Mouse (Mus musculus) forebrain, embryonic 11.5 days (tissue): Measurements from ENCODE around the gene Il21. TPM values are rescaled to one million over a fixed set of nuclear protein-coding genes. Genes with fewer than 3 reads are reported as not detected.

ENCODE experiments used
- ATAC-seq: fragments of 200-750 bp; cut with Nextera tagmentation; replicated peaks from 2 replicates; pipeline ENCODE4 v1.8.0; 2017; ENCODE audit warnings: moderate TSS enrichment; ENCODE audit not compliant: low FRiP score
- DNase-seq: peaks from one replicate; pipeline ENCODE4 v3.0.0-alpha.2; 2017; ENCODE audit warnings: low spot score
- H3K27ac ChIP-seq: fragments of 300-500 bp; sonication (generic); 2 replicates; pipeline ENCODE4 v1.5.1; 2014; ENCODE audit warnings: low read depth, low read length
- H3K27me3 ChIP-seq: fragments of 300-500 bp; sonication (generic); 2 replicates; pipeline ENCODE4 v1.6.1; 2014; ENCODE audit warnings: mild to moderate bottlenecking, low read length, mixed read lengths; ENCODE audit not compliant: control insufficient read depth, insufficient read depth
- H3K36me3 ChIP-seq: fragments of 300-500 bp; sonication (generic); 2 replicates; pipeline ENCODE4 v1.6.1; 2014; ENCODE audit warnings: mild to moderate bottlenecking, low read length, moderate library complexity, mixed read lengths; ENCODE audit not compliant: control insufficient read depth, insufficient read depth
- H3K4me1 ChIP-seq: fragments of 300-500 bp; sonication (generic); replicated peaks from 2 replicates; pipeline ENCODE4 v1.6.1; 2014; ENCODE audit warnings: low read length, mixed read lengths; ENCODE audit not compliant: control insufficient read depth, insufficient read depth
- H3K4me2 ChIP-seq: fragments of 300-500 bp; sonication (generic); 2 replicates; pipeline ENCODE4 v1.6.1; 2014; ENCODE audit warnings: low read depth, mild to moderate bottlenecking, low read length, moderate library complexity, mixed read lengths; ENCODE audit not compliant: severe bottlenecking
- H3K4me3 ChIP-seq: fragments of 300-500 bp; sonication (generic); 2 replicates; pipeline ENCODE4 v1.5.1; 2014; ENCODE audit warnings: low read depth, low read length
- H3K9ac ChIP-seq: fragments of 300-500 bp; sonication (generic); 2 replicates; pipeline ENCODE4 v1.6.1; 2014; ENCODE audit warnings: low read length
- H3K9me3 ChIP-seq: fragments of 300-500 bp; sonication (generic); 2 replicates; pipeline ENCODE4 v1.6.1; 2016; ENCODE audit warnings: low read length, mixed read lengths; ENCODE audit not compliant: control insufficient read depth
- WGBS: fragments of 180-500 bp; shearing (Covaris S2); extraction: QIAGEN DNeasy Blood & Tissue Kit; methylation state at CpG from one replicate; pipeline ENCODE4 v1.1.7; 2014; 5-methylcytosine and 5-hydroxymethylcytosine counted together
- microRNA-seq: library from miRNA; unstranded; fragments of <30 nt; microRNA quantifications from one replicate; pipeline ENCODE4, GENCODE M21; 2016; ENCODE audit not compliant: insufficient number of aligned reads
- polyA plus RNA-seq: library from polyadenylated mRNA; unstranded; fragments of >200 nt; fragmentation: Nextera tagmentation; extraction: Ambion mirVana; gene quantifications from 2 replicates; pipeline ENCODE4 v1.2.1, GENCODE M21; 2014

Gene Il21
- polyA plus RNA-seq, 1 experiment from 2014 or later = not detected

DNA sequence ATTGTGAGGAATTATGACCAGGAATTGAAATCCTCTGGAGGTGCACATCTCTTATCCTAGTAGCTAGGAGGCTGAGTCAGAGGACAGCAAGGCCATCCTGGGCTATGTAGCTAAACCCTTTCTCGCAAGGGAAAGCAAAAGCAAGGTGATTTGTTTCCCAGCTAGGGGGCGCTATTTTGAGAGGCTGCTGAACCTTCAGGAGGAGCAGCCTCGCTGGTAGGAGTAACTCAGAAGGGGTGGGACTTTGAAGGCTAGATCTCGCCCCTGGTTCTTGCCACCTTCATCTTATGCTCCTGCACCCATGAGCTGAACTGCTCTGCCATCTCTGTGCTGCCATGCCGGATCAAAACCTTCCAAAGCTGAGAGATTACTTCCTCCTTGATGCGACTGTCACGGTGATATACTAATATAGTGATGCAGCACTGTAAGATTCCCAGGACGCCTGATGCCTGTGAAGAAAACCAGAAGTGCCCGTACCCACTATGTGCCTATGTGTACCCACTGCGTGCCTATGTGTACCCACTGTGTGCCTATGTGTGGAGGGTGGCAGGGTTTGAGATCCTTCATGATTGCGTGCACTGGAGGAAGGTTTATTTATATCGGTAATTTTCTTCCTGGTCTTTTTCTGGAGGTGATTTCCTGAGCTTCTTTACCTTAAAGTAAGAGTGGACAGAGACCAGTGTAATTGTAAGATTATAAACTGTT lies 52.2 kb downstream of the Il21 start:
- DNase-seq (no peak), ATAC-seq (no peak)
- Histone ChIP-seq H3K9me3 (no peaks in the 10 kb centered on the region), H3K4me3 (no peak overlapping the region), H3K36me3 (no peaks in the 10 kb centered on the region), H3K27me3 (no peaks in the 10 kb centered on the region), H3K4me1 (peaks cover 8% of the 10 kb centered on the region; the same call in 1 of the 2 replicates), H3K9ac (no peak overlapping the region), H3K4me2 (no peak overlapping the region), H3K27ac (no peak overlapping the region)
- WGBS = 82% methylated on average over 12 of the region's 12 CpGs

DNA sequence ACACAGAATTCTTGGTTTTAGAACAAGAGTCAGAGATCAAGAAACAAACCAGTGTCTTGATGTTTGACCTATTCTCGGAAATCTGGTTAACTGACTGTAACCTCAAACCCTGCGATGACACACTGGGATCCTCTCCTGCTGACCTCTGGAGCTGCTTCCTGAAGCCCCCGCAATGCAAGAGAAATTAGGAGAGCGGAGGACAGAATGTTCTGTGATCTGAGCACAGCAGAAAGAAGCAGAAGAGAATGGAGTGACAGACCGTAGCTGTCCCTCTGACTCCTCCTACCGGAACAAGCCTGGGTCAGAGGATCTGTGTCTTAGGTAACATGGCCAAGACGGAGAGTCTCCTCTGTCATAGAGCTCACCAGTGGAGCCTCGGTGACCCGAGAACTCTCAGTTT lies 53.0 kb downstream of the Il21 start:
- DNase-seq = no peak

DNA sequence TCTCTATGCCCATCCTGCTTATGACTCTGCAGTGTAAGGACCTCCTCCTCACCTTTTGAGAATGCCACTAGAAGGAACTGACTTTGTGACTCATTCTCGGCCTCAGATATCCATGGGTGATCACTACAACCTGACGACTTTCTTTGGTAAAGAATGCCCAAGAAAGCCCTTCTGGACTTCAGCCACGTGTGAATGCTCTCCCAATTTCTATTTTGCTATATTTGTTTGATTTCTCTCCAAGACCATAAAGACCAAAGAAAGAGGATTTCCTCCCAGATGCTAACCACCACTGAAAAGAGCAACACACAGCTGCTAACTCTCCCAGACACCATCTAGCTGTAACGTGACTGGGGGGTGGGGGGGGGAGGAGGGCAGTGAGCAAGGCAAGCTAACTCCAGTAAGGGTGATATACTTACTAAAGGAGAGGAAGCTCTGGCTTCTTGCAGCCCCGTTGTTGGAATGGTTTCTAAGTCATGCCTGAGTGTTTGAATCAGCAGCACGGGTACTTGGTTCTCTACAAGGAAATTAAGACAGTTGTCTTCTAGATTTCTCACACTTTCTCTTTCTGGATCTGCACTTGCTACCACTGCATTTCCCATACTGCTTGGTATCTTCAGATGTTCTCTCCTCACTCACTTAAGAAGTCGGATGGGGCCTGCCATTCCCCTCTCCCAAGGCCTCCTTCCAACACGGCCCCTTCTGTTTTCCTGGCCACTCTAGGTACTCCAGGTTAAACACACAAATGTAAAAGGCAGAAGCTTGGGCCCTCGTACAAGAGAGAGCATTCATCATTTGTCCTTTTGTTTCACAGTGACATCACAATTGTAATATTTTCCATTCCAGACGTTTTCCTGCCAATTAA lies 57.5 kb downstream of the Il21 start:
- H3K4me1 ChIP-seq = no peaks in the 10 kb centered on the region
- DNase-seq (no peak), ATAC-seq (no peak)
- H3K9me3 ChIP-seq = no peaks in the 10 kb centered on the region
- H3K27ac ChIP-seq = no peak overlapping the region
- no peak overlapping the region for H3K4me3 ChIP-seq
- H3K36me3 ChIP-seq = no peaks in the 10 kb centered on the region
- H3K9ac ChIP-seq = no peak overlapping the region
- no peaks in the 10 kb centered on the region for H3K27me3 ChIP-seq
- H3K4me2 ChIP-seq = no peak overlapping the region
- WGBS = 83% methylated on average over 10 of the region's 10 CpGs

More for the DNA sequence above, 53.0 kb downstream of the Il21 start:
- ATAC-seq = no peak
- Histone ChIP-seq H3K27ac (no peak overlapping the region), H3K9ac (no peak overlapping the region), H3K4me3 (no peak overlapping the region), H3K9me3 (no peaks in the 10 kb centered on the region), H3K4me2 (no peak overlapping the region), H3K4me1 (peaks cover 8% of the 10 kb centered on the region; the same call in 1 of the 2 replicates), H3K36me3 (no peaks in the 10 kb centered on the region), H3K27me3 (no peaks in the 10 kb centered on the region)
- WGBS = 94% methylated on average over 9 of the region's 9 CpGs

DNA sequence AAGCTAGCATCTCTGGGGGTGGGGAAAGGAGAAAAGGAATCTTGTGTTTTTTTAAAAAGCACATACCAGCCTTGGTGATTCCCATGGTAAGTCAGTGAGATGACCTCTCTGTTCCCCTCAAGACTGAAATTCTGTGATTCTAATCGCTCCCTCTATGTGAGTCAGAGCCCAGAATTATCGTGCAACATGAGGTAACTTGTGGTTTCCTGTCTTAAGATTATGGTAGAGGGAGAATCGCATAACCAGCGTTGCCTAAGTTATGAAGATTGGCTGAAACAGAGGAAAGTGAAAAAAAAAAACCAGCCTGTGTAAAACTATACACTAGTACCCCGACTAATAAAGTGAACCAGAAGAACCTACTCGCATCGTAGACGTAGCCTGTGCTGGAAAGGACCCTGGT lies 59.2 kb downstream of the Il21 start:
- Histone ChIP-seq H3K9ac (no peak overlapping the region), H3K27me3 (no peaks in the 10 kb centered on the region), H3K27ac (no peak overlapping the region), H3K4me2 (no peak overlapping the region), H3K9me3 (no peaks in the 10 kb centered on the region), H3K36me3 (no peaks in the 10 kb centered on the region), H3K4me1 (no peaks in the 10 kb centered on the region), H3K4me3 (no peak overlapping the region)
- DNase-seq = no peak
- ATAC-seq = no peak
- WGBS = 93% methylated on average over 8 of the region's 8 CpGs

Small RNA genes lying within 50 kb of the gene (microRNA-seq; reads per million reads assigned to microRNA genes)
- gene Gm24169 = not detected

Other genes starting within 250 kb of the Il21 start
- not detected in 2 replicates for gene Adad1, start 169.1 kb downstream of the Il21 start, polyA plus RNA-seq
- 0.33 and 0.57 TPM in 2 replicates for gene Il2, start 106.7 kb downstream of the Il21 start, polyA plus RNA-seq
- gene Bbs12, start 79.9 kb upstream of the Il21 start, polyA plus RNA-seq = 8.8 and 9.3 TPM in 2 replicates
- gene Cetn4, start 80.1 kb upstream of the Il21 start, polyA plus RNA-seq = 0.84 and 2.5 TPM in 2 replicates
- 0.83 and 1.1 TPM in 2 replicates for gene Fgf2, start 115.7 kb upstream of the Il21 start, polyA plus RNA-seq
- gene Spata5, start 187.3 kb upstream of the Il21 start, polyA plus RNA-seq = 51.6 and 55.0 TPM in 2 replicates
- gene Nudt6, start 187.6 kb upstream of the Il21 start, polyA plus RNA-seq = 4.4 and 4.5 TPM in 2 replicates